Mouse (Mus musculus) CD8-positive naive resting alpha-beta T cell, adult 2 months (primary cell): ENCODE results near the gene Gm20820.
"Not testable (repeated sequence)": the region's sequence is repeated elsewhere in the genome, so short reads cannot be mapped to it uniquely, and the experiment has no call there.

Experiments used
- DNase-seq, 2 experiments: peaks; one replicate each; pipeline ENCODE4 v3.0.0; 2022; ENCODE audit warnings: low read depth in 2 of 2, low spot score in 2 of 2

Gm20820 gene

DNA sequence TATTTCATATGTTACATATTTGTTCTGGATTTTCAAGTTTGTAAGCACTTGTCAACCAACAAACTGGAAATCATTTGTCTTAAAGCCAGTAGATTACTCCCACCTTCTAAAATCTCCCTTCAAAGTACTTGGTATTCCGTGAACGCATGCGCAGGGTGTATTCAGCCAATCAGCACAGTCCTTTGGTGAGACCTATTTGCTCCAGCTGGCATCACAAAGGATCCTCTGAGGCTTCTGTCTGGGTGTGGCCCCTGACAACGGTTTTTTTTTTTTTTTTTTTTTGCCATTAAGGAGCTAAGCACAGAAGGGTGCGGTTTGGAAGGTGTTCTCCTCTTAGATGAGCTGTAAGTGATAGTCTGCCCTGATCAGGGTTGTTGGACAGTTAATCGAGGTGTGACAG lies at the start of gene Gm20820:
Gm20820 (plus strand) TSS at position 301 of the 400 bp plus-strand sequence.
- not testable (repeated sequence) for DNase-seq
